Mouse (Mus musculus) midbrain, embryonic 14.5 days (tissue): Measurements from ENCODE around the gene Eif4g3. TPM values are rescaled to one million over a fixed set of nuclear protein-coding genes. Genes with fewer than 3 reads are reported as not detected.
"Not testable (repeated sequence)": the region's sequence is repeated elsewhere in the genome, so short reads cannot be mapped to it uniquely, and the experiment has no call there.

Experiments used
- ATAC-seq: fragments of 200-750 bp; cut with Nextera tagmentation; 2 replicates; pipeline ENCODE4 v1.8.0; 2017; ENCODE audit warnings: moderate number of reproducible peaks, moderate library complexity; ENCODE audit not compliant: low FRiP score, low TSS enrichment
- DNase-seq: peaks from one replicate; pipeline ENCODE4 v3.0.0-alpha.2; 2015
- H3K27ac ChIP-seq: fragments of 300-500 bp; sonication (generic); replicated peaks from 2 replicates; pipeline ENCODE4 v1.5.1; 2014; ENCODE audit warnings: mild to moderate bottlenecking, low read depth, low read length, moderate library complexity
- H3K27me3 ChIP-seq: fragments of 300-500 bp; sonication (generic); 2 replicates; pipeline ENCODE4 v1.6.1; 2014; ENCODE audit warnings: low read length, control low read depth, mixed read lengths; ENCODE audit not compliant: control insufficient read depth, insufficient read depth
- H3K36me3 ChIP-seq: fragments of 300-500 bp; sonication (generic); 2 replicates; pipeline ENCODE4 v1.6.1; 2014; ENCODE audit warnings: low read length, control low read depth; ENCODE audit not compliant: control insufficient read depth, insufficient read depth
- H3K4me1 ChIP-seq: fragments of 300-500 bp; sonication (generic); 2 replicates; pipeline ENCODE4 v1.6.1; 2014; ENCODE audit warnings: mild to moderate bottlenecking, antibody characterized with exemption, low read length, control low read depth; ENCODE audit not compliant: control insufficient read depth, insufficient read depth
- H3K4me2 ChIP-seq: fragments of 300-500 bp; sonication (generic); 2 replicates; pipeline ENCODE4 v1.6.1; 2014; ENCODE audit warnings: mild to moderate bottlenecking, low read length, moderate library complexity
- H3K4me3 ChIP-seq: fragments of 300-500 bp; sonication (generic); replicated peaks from 2 replicates; pipeline ENCODE4 v1.5.1; 2014; ENCODE audit warnings: low read depth, low read length
- H3K9ac ChIP-seq: fragments of 300-500 bp; sonication (generic); replicated peaks from 2 replicates; pipeline ENCODE4 v1.6.1; 2014; ENCODE audit warnings: mild to moderate bottlenecking, low read length, moderate library complexity
- H3K9me3 ChIP-seq: fragments of 300-500 bp; sonication (generic); 2 replicates; pipeline ENCODE4 v1.6.1; 2016; ENCODE audit warnings: low read length, control low read depth, mixed read lengths; ENCODE audit not compliant: control insufficient read depth
- WGBS: fragments of 180-500 bp; shearing (Covaris S2); extraction: QIAGEN DNeasy Blood & Tissue Kit; methylation state at CpG from one replicate; pipeline ENCODE4 v1.1.7; 2014; 5-methylcytosine and 5-hydroxymethylcytosine counted together
- polyA plus RNA-seq: library from polyadenylated mRNA; unstranded; fragments of >200 nt; fragmentation: Nextera tagmentation; extraction: Ambion mirVana; gene quantifications from 2 replicates; pipeline ENCODE4 v1.2.1, GENCODE M21; 2014

The Eif4g3 gene
- polyA plus RNA-seq, 1 experiment from 2014 or later, result 63.0 TPM

GRCm38 (mm10) chr4:138051488-138051887 lies 58.7 kb downstream of the Eif4g3 start:
- Histone ChIP-seq H3K9ac (no peak overlapping the region), H3K9me3 (no peaks in the 10 kb centered on the region), H3K27me3 (no peaks in the 10 kb centered on the region), H3K27ac (peak overlapping the region; percentile 32), H3K4me2 (no peak overlapping the region), H3K4me1 (no peaks in the 10 kb centered on the region), H3K4me3 (no peak overlapping the region), H3K36me3 (peaks cover 19% of the 10 kb centered on the region)
- WGBS, result 93% methylated on average over 9 of the region's 9 CpGs
- no peak for DNase-seq
- ATAC-seq, result no peak

GRCm38 (mm10) chr4:138056658-138057057 lies 63.8 kb downstream of the Eif4g3 start:
- no peak for DNase-seq
- 55% methylated on average over 5 of the region's 5 CpGs for WGBS
- no peak for ATAC-seq
- Histone ChIP-seq H3K4me2 (no peak overlapping the region), H3K9ac (no peak overlapping the region), H3K27ac (0 out of 2 replicates have a peak overlapping the region, but pooled peaks have one; percentile 2), H3K4me3 (no peak overlapping the region), H3K27me3 (no peaks in the 10 kb centered on the region), H3K9me3 (no peaks in the 10 kb centered on the region), H3K4me1 (no peaks in the 10 kb centered on the region), H3K36me3 (peaks cover 21% of the 10 kb centered on the region)

- not testable (repeated sequence) for ATAC-seq, H3K4me2 ChIP-seq, H3K9me3 ChIP-seq, H3K4me3 ChIP-seq, H3K9ac ChIP-seq, H3K27me3 ChIP-seq, H3K4me1 ChIP-seq, H3K27ac ChIP-seq, DNase-seq
- WGBS, result 98% methylated on average over 22 of the region's 22 CpGs
- H3K36me3 ChIP-seq, result peaks cover 22% of the 10 kb centered on the region
Observed at GRCm38 (mm10) chr4:138057196-138057754, 64.5 kb downstream of the Eif4g3 start.

GRCm38 (mm10) chr4:138061161-138061560 lies 68.3 kb downstream of the Eif4g3 start:
- Histone ChIP-seq H3K27me3 (no peaks in the 10 kb centered on the region), H3K27ac (no peak overlapping the region), H3K9ac (no peak overlapping the region), H3K4me2 (no peak overlapping the region), H3K9me3 (no peaks in the 10 kb centered on the region), H3K4me1 (no peaks in the 10 kb centered on the region), H3K4me3 (no peak overlapping the region), H3K36me3 (peaks cover 26% of the 10 kb centered on the region)
- DNase-seq (no peak), ATAC-seq (no peak)
- 94% methylated on average over 4 of the region's 4 CpGs for WGBS

GRCm38 (mm10) chr4:138063372-138064265 lies 70.8 kb downstream of the Eif4g3 start:
- peaks cover 29% of the 10 kb centered on the region for H3K36me3 ChIP-seq
- WGBS, result 80% methylated on average over 7 of the region's 7 CpGs
- no peak overlapping the region for H3K4me2 ChIP-seq
- H3K27me3 ChIP-seq, result no peaks in the 10 kb centered on the region
- DNase-seq (no peak), ATAC-seq (no peak)
- H3K9ac ChIP-seq, result no peak overlapping the region
- H3K27ac ChIP-seq, result no peak overlapping the region
- H3K9me3 ChIP-seq, result no peaks in the 10 kb centered on the region
- H3K4me1 ChIP-seq, result no peaks in the 10 kb centered on the region
- no peak overlapping the region for H3K4me3 ChIP-seq

GRCm38 (mm10) chr4:138064882-138065592 lies 72.2 kb downstream of the Eif4g3 start:
- Histone ChIP-seq H3K27ac (no peak overlapping the region), H3K4me3 (no peak overlapping the region), H3K9me3 (no peaks in the 10 kb centered on the region), H3K27me3 (no peaks in the 10 kb centered on the region), H3K4me2 (no peak overlapping the region), H3K9ac (no peak overlapping the region), H3K36me3 (peaks cover 37% of the 10 kb centered on the region), H3K4me1 (no peaks in the 10 kb centered on the region)
- ATAC-seq, result no peak
- DNase-seq, result no peak
- WGBS, result 90% methylated on average over 11 of the region's 11 CpGs

GRCm38 (mm10) chr4:138065593-138066169 lies 72.9 kb downstream of the Eif4g3 start:
- H3K27ac ChIP-seq, result no peak overlapping the region
- no peak overlapping the region for H3K9ac ChIP-seq
- no peak overlapping the region for H3K4me3 ChIP-seq
- H3K4me2 ChIP-seq, result no peak overlapping the region
- ATAC-seq (no peak), DNase-seq (no peak)
- H3K27me3 ChIP-seq, result no peaks in the 10 kb centered on the region
- no peaks in the 10 kb centered on the region for H3K4me1 ChIP-seq
- WGBS, result 88% methylated on average over 4 of the region's 4 CpGs
- no peaks in the 10 kb centered on the region for H3K9me3 ChIP-seq
- H3K36me3 ChIP-seq, result peaks cover 41% of the 10 kb centered on the region

GRCm38 (mm10) chr4:138066421-138066820 lies 73.6 kb downstream of the Eif4g3 start:
- no peaks in the 10 kb centered on the region for H3K27me3 ChIP-seq
- H3K27ac ChIP-seq, result no peak overlapping the region
- H3K9ac ChIP-seq, result no peak overlapping the region
- H3K36me3 ChIP-seq, result peaks cover 37% of the 10 kb centered on the region
- ATAC-seq, result no peak
- 91% methylated on average over 7 of the region's 7 CpGs for WGBS
- no peaks in the 10 kb centered on the region for H3K4me1 ChIP-seq
- no peak overlapping the region for H3K4me3 ChIP-seq
- no peak overlapping the region for H3K4me2 ChIP-seq
- no peaks in the 10 kb centered on the region for H3K9me3 ChIP-seq
- no peak for DNase-seq
